Mouse (Mus musculus): ENCODE measurements around the gene Invs.
"Not testable (repeated sequence)": the region's sequence is repeated elsewhere in the genome, so short reads cannot be mapped to it uniquely, and the experiment has no call there.

Invs gene

GRCm38 (mm10) chr4:48332453-48333051, 53.0 kb downstream of the Invs start:
- no peak for DNase-seq

GRCm38 (mm10) chr4:48334927-48335763, 55.6 kb downstream of the Invs start:
- DNase-seq: no peak

- DNase-seq: no peak
Measured at GRCm38 (mm10) chr4:48342705-48343104, 63.1 kb downstream of the Invs start.

- no peak for DNase-seq
Measured at GRCm38 (mm10) chr4:48362367-48362766, 82.8 kb downstream of the Invs start.

DNA sequence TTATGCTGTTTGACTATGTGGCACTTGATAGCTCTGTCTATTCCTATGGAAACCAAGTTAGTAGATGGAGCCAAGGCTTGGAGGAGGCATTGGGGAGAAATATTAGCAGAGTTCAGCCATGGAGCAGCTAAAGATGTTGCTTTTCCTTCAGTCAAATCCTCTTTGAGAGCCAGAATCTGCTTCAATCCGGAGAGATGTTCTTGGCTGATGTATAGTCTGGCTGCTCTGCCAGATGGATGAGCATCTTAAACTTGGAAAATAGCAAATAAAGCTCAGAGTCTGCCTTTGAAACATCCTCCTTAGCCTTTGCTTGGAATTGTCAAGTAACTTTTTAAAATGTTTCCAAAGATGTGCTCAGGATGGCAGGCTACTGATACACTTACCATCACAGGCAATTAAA, 91.5 kb downstream of the Invs start:
- no peak for DNase-seq

- peak; percentile 52 for DNase-seq
Measured at GRCm38 (mm10) chr4:48380940-48381339, 101.4 kb downstream of the Invs start.

DNA sequence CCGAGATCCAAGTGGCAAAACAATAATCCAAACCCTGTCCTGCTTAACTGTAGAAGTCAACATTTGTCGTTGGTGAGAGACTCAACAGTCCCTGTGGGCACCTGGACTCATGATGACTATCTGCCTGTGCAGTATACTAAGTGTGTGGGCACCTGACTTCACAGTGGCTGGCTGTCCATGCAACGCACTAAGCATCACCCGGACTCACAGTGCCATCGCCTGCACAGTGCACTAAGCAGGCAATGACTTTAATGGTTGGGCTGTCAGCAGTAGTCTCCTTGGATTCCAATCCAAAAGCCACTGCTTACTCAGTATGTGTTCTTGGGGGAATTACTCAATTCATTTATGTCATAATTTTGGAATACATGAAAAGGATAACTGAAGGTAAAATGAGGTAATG, 102.9 kb downstream of the Invs start:
- DNase-seq: no peak

DNA sequence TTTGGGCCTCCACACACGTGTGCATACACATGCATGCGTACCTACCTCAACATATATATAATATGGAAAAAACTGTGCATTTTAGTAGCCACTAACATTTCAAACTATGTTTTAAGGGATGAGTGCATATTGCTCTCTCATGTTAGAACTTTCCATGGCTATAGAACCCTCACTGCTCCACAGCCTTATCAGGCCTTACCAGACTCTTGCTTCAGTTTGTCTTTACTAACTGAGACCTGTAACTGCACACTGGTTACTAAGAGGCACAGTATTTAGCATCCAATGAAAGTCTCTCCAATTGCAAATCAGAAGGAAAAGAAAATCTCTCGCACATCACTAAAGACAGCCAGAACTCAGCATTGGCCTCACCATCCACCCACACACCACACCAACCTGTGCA, 117.4 kb downstream of the Invs start:
- no peak for DNase-seq

- no peak for DNase-seq
Measured at GRCm38 (mm10) chr4:48403066-48403640, 123.6 kb downstream of the Invs start.

DNA sequence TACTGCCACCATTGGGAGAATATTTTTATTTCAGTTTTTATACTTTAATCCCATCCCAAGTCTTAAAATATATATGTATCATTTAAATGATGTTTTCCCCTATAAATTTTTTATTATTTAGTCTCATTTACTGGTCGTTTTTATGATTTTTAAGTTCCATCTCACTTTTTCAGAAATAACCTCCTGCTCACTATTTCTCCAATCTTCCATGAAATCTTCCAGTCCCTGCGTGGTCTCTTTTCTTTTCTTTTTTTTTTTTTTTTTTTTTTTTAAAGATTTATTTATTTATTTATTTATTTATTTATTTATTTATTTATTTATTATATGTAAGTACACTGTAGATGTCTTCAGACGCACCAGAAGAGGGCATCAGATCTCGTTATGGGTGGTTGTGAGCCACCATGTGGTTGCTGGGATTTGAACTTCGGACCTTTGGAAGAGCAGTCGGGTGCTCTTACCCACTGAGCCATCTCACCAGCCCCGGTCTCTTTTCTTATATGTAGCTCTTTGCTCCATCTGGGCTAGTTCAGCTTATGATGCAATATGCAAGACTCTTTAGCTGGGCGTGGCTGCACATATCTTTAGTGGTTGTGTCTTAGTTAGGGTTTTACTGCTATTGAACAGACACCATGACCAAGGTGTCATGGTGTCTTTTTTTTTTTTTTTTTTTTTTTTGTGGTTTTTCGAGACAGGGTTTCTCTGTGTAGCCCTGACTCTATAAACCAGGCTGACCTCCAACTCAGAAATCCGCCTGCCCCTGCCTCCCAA, 126.3 kb downstream of the Invs start:
- DNase-seq: not testable (repeated sequence)

DNA sequence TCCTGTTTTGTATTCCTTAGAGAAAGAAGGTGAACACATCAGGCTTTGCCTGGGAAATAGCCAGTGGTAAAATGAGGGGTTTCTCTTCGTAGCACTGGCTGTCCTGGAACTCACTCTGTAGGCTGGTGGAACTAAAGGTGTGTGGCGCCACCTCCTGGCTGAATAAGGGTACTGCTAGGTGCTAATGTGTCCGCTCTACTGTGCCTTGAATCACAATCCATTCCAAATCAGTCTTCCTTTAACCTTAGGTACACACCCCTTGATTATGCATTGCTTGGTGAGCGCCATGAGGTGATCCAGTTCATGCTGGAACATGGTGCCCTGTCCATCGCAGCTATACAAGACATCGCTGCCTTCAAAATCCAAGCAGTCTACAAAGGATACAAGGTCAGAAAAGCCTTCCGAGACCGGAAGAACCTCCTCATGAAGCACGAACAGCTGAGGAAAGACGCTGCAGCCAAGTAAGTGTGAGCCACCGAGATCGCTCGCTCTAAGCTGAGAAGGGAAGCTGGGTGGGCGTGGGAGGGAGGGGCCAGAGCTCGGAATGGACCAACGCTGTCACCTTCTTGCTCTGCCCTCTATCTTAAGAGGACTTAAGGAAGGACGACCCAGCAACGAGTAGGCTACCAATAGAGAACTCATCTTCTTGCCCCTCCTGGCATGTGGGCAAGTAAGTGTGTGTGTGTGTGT, 127.9 kb downstream of the Invs start:
- DNase-seq: peak; percentile 25

DNA sequence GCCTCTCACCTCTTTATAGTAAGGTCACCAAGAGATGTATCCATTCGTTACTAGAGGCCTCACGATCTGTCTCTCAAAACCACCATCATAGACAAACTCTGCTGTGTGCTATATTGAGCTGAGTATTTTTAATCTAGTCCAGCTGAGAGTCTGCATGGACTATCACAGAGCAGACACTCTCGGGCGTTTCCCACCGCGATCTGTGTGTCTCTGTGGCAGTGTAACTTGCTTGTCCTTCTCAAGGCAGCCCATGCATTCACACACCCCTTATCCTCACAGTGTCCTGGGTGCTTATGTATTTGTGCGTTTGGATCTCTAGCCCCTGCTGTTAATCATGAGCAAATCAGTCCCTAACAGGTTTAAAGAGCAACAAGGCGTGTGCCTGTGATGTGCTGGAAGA, 133.9 kb downstream of the Invs start:
- DNase-seq: no peak

- DNase-seq: peak; percentile 6
Measured at GRCm38 (mm10) chr4:48415838-48416335, 136.3 kb downstream of the Invs start.

- no peak for DNase-seq
Measured at GRCm38 (mm10) chr4:48418831-48419468, 139.4 kb downstream of the Invs start.

DNA sequence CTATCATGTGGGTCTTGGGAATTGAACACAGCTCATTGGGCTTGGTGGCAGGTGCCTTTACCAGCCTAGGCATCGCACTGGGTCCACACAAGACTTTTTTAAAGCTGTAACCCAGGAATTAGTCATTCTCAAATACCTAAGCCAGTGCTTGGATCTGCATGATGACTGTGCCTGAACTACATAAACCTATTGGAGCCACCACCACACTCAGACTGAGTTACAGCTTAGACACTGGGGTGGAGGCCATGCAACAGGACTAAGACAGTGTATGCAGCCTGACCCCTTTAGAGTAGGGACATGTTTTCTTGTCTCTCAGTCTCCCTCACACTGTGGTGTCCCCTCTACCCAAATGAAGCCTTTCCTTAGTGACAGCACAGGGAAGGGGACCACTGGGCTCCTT, 143.1 kb downstream of the Invs start:
- no peak for DNase-seq

GRCm38 (mm10) chr4:48423738-48424137, 144.2 kb downstream of the Invs start:
- DNase-seq: no peak

- DNase-seq: no peak
Measured at GRCm38 (mm10) chr4:48427413-48427812, 147.9 kb downstream of the Invs start.

DNA sequence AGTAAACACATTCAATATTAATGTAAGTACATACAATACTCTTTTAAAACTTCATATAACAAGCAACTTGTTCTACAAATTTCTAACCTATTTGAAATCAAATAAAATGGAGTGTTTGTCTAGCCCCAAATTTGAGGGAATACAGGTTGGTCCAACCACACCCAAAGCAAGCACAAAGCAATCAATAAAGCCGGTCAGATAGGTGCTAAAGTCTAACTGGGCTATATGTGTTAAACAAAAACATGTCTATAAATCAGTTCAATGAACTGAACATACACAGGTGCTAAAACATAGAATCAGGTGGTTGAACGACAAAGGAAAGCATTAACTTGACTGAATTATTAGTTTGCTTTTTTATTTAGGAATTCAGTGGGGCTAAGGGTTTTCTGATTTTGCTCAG, 148.5 kb downstream of the Invs start:
- DNase-seq: no peak

DNA sequence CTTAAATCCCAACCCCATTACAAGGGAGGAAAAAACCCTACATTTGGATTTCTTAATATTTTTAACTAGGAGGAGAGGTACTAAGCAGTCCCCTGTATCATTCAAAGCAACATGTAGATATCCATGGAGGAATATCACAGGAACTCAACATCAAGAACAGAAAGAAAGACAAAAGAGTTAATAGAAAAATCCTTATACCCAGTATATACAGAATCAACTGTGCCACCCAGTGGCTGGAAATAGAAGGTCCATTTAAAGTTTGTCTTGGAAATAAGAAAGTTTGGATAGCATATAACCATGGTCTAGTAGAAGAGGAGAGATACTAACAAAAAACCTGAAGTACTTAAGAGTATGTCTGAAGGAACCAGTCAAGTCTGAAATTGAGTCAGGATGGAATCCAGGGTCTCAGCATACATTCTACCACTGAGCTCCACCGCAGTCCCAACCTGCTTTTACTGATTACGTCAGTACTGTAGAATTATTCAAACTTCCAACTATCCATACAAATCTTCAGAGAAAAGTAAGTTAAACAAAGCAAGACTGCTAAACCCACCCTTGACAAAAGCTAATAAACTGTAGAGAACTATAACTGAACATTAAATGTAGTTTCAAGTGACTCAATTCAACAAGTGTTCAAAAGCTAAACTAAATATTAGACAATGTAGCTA, 174.7 kb downstream of the Invs start:
- DNase-seq: no peak

GRCm38 (mm10) chr4:48458436-48458835, 178.9 kb downstream of the Invs start:
- DNase-seq: no peak

GRCm38 (mm10) chr4:48461060-48461459, 181.5 kb downstream of the Invs start:
- DNase-seq: no peak

- DNase-seq: no peak
Measured at GRCm38 (mm10) chr4:48470977-48471376, 191.4 kb downstream of the Invs start.
